15 mouse cellular contexts compared by ENCODE assay signal in genomic region chr17:84738073-84738797, GRCm38 (mm10). TPM values are rescaled to one million over a fixed set of nuclear protein-coding genes. Genes with fewer than 3 reads are reported as not detected.
DNase-seq lines count a peak whose midpoint lies in the region; ATAC-seq and TF ChIP-seq lines count a peak whose summit lies in the region.
"Had no signal": no experiment of that assay in that cellular context is flagged by ENCODE, and none has a peak within 500 bp of the region (broad histone marks: within the 10 kb centered on the region; RNA-seq: fewer than 3 reads in every experiment).

No protein-coding gene starts in this region.

- H3K27me3 ChIP-seq in midbrain, embryonic 11.5 days (ENCODE audit: control insufficient read depth, insufficient read depth, low read length): no peaks in the 10 kb centered on the region
- no peaks in the 10 kb centered on the region for H3K27me3 ChIP-seq in midbrain, embryonic 14.5 days (ENCODE audit: control insufficient read depth, insufficient read depth, low read length)
- no peaks in the 10 kb centered on the region for H3K27me3 ChIP-seq in embryonic facial prominence, embryonic 15.5 days
- no peaks in the 10 kb centered on the region for H3K27me3 ChIP-seq in small intestine, adult 2 months (ENCODE audit: control insufficient read depth, insufficient read depth, low read length)
- H3K27me3 ChIP-seq: hindbrain, embryonic 15.5 days; kidney, embryonic 15.5 days; limb, embryonic 15.5 days had no signal

- ATAC-seq in midbrain, embryonic 11.5 days (ENCODE audit: low FRiP score): no peak
- no peak for ATAC-seq in midbrain, embryonic 14.5 days (ENCODE audit: low FRiP score, low TSS enrichment)
- peak; percentile 65; the same call in 1 of the 2 replicates for ATAC-seq in embryonic facial prominence, embryonic 15.5 days (ENCODE audit: insufficient number of reproducible peaks, low FRiP score, low TSS enrichment, low read depth)

- H3K4me2 ChIP-seq in midbrain, embryonic 11.5 days: no peak overlapping the region
- H3K4me2 ChIP-seq in midbrain, embryonic 14.5 days (ENCODE audit: low read length): no peak overlapping the region
- H3K4me2 ChIP-seq in embryonic facial prominence, embryonic 15.5 days (replicated peaks): no peak overlapping the region
- H3K4me2 ChIP-seq: hindbrain, embryonic 15.5 days; kidney, embryonic 15.5 days; limb, embryonic 15.5 days had no signal

- no peaks in the 10 kb centered on the region for H3K9me3 ChIP-seq in midbrain, embryonic 11.5 days (ENCODE audit: control insufficient read depth, low read length)
- H3K9me3 ChIP-seq in midbrain, embryonic 14.5 days (ENCODE audit: control insufficient read depth, low read length): no peaks in the 10 kb centered on the region
- H3K9me3 ChIP-seq in embryonic facial prominence, embryonic 15.5 days (replicated peaks): no peaks in the 10 kb centered on the region
- H3K9me3 ChIP-seq: hindbrain, embryonic 15.5 days; kidney, embryonic 15.5 days; limb, embryonic 15.5 days had no signal

- no peak overlapping the region for H3K4me3 ChIP-seq in midbrain, embryonic 11.5 days (ENCODE audit: low read depth, low read length)
- no peak overlapping the region for H3K4me3 ChIP-seq in midbrain, embryonic 14.5 days (replicated peaks; ENCODE audit: low read depth, low read length)
- no peak overlapping the region for H3K4me3 ChIP-seq in embryonic facial prominence, embryonic 15.5 days (replicated peaks)
- H3K4me3 ChIP-seq in small intestine, adult 2 months (ENCODE audit: low read depth, low read length): no peak overlapping the region
- H3K4me3 ChIP-seq: hindbrain, embryonic 15.5 days; kidney, embryonic 15.5 days; limb, embryonic 15.5 days had no signal

- TF ChIP-seq CTCF in small intestine, adult 2 months (IDR thresholded peaks at IDR 0.05; ENCODE audit: extremely low read depth, insufficient read length, insufficient replicate concordance, low read depth, low read length): no peak

- H3K9ac ChIP-seq in midbrain, embryonic 11.5 days (ENCODE audit: low read length): no peak overlapping the region
- H3K9ac ChIP-seq in midbrain, embryonic 14.5 days (replicated peaks; ENCODE audit: low read length): no peak overlapping the region
- H3K9ac ChIP-seq in embryonic facial prominence, embryonic 15.5 days: no peak overlapping the region
- H3K9ac ChIP-seq: hindbrain, embryonic 15.5 days; kidney, embryonic 15.5 days; limb, embryonic 15.5 days had no signal

- H3K27ac ChIP-seq in midbrain, embryonic 11.5 days (ENCODE audit: low read depth, low read length): no peak overlapping the region
- no peak overlapping the region for H3K27ac ChIP-seq in midbrain, embryonic 14.5 days (replicated peaks; ENCODE audit: low read depth, low read length)
- peak overlapping the region; percentile 56 for H3K27ac ChIP-seq in embryonic facial prominence, embryonic 15.5 days (replicated peaks)
- H3K27ac ChIP-seq in small intestine, adult 2 months (ENCODE audit: insufficient read depth, low read depth, low read length): peak overlapping the region; percentile 24; the same call in 1 of the 2 replicates
- H3K27ac ChIP-seq: hindbrain, embryonic 15.5 days; kidney, embryonic 15.5 days; limb, embryonic 15.5 days had no signal

- H3K36me3 ChIP-seq in midbrain, embryonic 11.5 days (ENCODE audit: control insufficient read depth, insufficient read depth, low read length): no peaks in the 10 kb centered on the region
- H3K36me3 ChIP-seq in midbrain, embryonic 14.5 days (ENCODE audit: control insufficient read depth, insufficient read depth, low read length): no peaks in the 10 kb centered on the region
- no peaks in the 10 kb centered on the region for H3K36me3 ChIP-seq in embryonic facial prominence, embryonic 15.5 days
- peaks cover 14% of the 10 kb centered on the region for H3K36me3 ChIP-seq in small intestine, adult 2 months (ENCODE audit: control insufficient read depth, insufficient read depth, low read length)
- H3K36me3 ChIP-seq: hindbrain, embryonic 15.5 days; limb, embryonic 15.5 days had no signal

- no peak for TF ChIP-seq POLR2A in small intestine, adult 2 months (IDR thresholded peaks at IDR 0.05; ENCODE audit: low read depth, low read length)

- WGBS in midbrain, embryonic 11.5 days: 82% methylated on average over 9 of the region's 9 CpGs
- WGBS in midbrain, embryonic 14.5 days: 79% methylated on average over 9 of the region's 9 CpGs
- WGBS in embryonic facial prominence, embryonic 15.5 days: 37% methylated on average over 9 of the region's 9 CpGs
- 73% methylated on average over 9 of the region's 9 CpGs for WGBS in small intestine, adult 2 months

- H3K4me1 ChIP-seq in midbrain, embryonic 11.5 days (ENCODE audit: control insufficient read depth, insufficient read depth, low read length): no peaks in the 10 kb centered on the region
- H3K4me1 ChIP-seq in midbrain, embryonic 14.5 days (ENCODE audit: control insufficient read depth, insufficient read depth, low read length): no peaks in the 10 kb centered on the region
- peaks cover 17% of the 10 kb centered on the region for H3K4me1 ChIP-seq in embryonic facial prominence, embryonic 15.5 days
- peaks cover 5% of the 10 kb centered on the region; the same call in 1 of the 2 replicates for H3K4me1 ChIP-seq in small intestine, adult 2 months (ENCODE audit: control insufficient read depth, insufficient read depth, insufficient read length, low read length)
- H3K4me1 ChIP-seq: hindbrain, embryonic 15.5 days; kidney, embryonic 15.5 days had no signal

- DNase-seq in adrenal gland, adult 2 months: peak; percentile 12
- DNase-seq in adrenal gland, adult 18-20 months (ENCODE audit: low spot score in 2 of 2): no peak
- peak; percentile 35 for DNase-seq in midbrain, embryonic 11.5 days (ENCODE audit: low spot score, missing footprints)
- DNase-seq in midbrain, embryonic 14.5 days: no peak
- DNase-seq in lung, postnatal 25 days (ENCODE audit: low spot score): no peak
- no peak for DNase-seq in urinary bladder, adult 18-20 months (ENCODE audit: low spot score in 2 of 2)
- DNase-seq: adrenal gland, postnatal 25 days; heart, postnatal 10 days; right cerebral cortex, postnatal 14 days had no signal

RNA-seq across cellular contexts. Expression of gene Lrpprc, which starts 52.4 kb away (rescaled TPM):
- 10 to 100 TPM; 67.1 to 72.5 TPM for total RNA-seq in adrenal gland, adult 2 months (2021)
- polyA plus RNA-seq in adrenal gland, adult 2 months (2012; rRNA removed): 19.9 and 21.6 TPM in 2 replicates
- total RNA-seq in adrenal gland, adult 18-20 months (2021): 10 to 100 TPM; 71.2 to 74.9 TPM
- 53.9 and 59.1 TPM in 2 replicates for polyA plus RNA-seq in midbrain, embryonic 11.5 days (2014; fragmentation: Nextera tagmentation; extraction: Ambion mirVana)
- polyA plus RNA-seq in midbrain, embryonic 14.5 days (2014; fragmentation: Nextera tagmentation; extraction: Ambion mirVana): 36.4 and 51.4 TPM in 2 replicates
- 33.6 and 34.3 TPM in 2 replicates for polyA plus RNA-seq in embryonic facial prominence, embryonic 15.5 days (2015; fragmentation: Nextera tagmentation; extraction: Ambion mirVana)
- 2.7 and 4.7 TPM in 2 replicates for polyA plus RNA-seq in small intestine, adult 2 months (2012; rRNA removed)

RNA-seq across cellular contexts. Expression of gene Abcg5, which starts 55.4 kb away (rescaled TPM):
- not detected for total RNA-seq in adrenal gland, adult 2 months (2021)
- 0.11 TPM in 1 of 2 replicates, not detected in the other for polyA plus RNA-seq in adrenal gland, adult 2 months (2012; rRNA removed)
- total RNA-seq in adrenal gland, adult 18-20 months (2021): not detected
- 1.9 and 2.4 TPM in 2 replicates for polyA plus RNA-seq in midbrain, embryonic 11.5 days (2014; fragmentation: Nextera tagmentation; extraction: Ambion mirVana)
- polyA plus RNA-seq in midbrain, embryonic 14.5 days (2014; fragmentation: Nextera tagmentation; extraction: Ambion mirVana): 0.28 and 1.2 TPM in 2 replicates
- 2.2 and 2.8 TPM in 2 replicates for polyA plus RNA-seq in embryonic facial prominence, embryonic 15.5 days (2015; fragmentation: Nextera tagmentation; extraction: Ambion mirVana)
- polyA plus RNA-seq in small intestine, adult 2 months (2012; rRNA removed): 73.5 and 335 TPM in 2 replicates
- total RNA-seq: gastrocnemius, adult 8-10 months; heart, postnatal 10 days had no signal

Comparison
In these comparisons a context has a peak if more than half of its experiments do, and no peak if none do; other contexts are left out.
1. DNase-seq: peak in adrenal gland, adult 2 months (single experiment) and midbrain, embryonic 11.5 days (single experiment); none in adrenal gland, adult 18-20 months (0 of 2), midbrain, embryonic 14.5 days (single experiment), lung, postnatal 25 days (single experiment) and urinary bladder, adult 18-20 months (0 of 2).
2. H3K27ac ChIP-seq: peak in embryonic facial prominence, embryonic 15.5 days (single experiment) and small intestine, adult 2 months (single experiment); none in midbrain, embryonic 11.5 days (single experiment) and midbrain, embryonic 14.5 days (single experiment).
3. RNA of gene Abcg5, which starts 55.4 kb away (polyA plus RNA-seq): 73.5 to 335 TPM in small intestine, adult 2 months; 2.2 to 2.8 TPM in embryonic facial prominence, embryonic 15.5 days, 1.9 to 2.4 TPM in midbrain, embryonic 11.5 days, 0.28 to 1.2 TPM in midbrain, embryonic 14.5 days and 0.11 TPM in adrenal gland, adult 2 months; every median in the first group is over 10 times any median in the second.